Mouse (Mus musculus) kidney, adult 2 months (tissue): ENCODE results near the gene Arhgap40. TPM values are rescaled to one million over a fixed set of nuclear protein-coding genes. Genes with fewer than 3 reads are reported as not detected.
A peak's percentile ranks its signal among the peaks of the same experiment; 100 is the strongest.

ENCODE experiments used
- DNase-seq: peaks from one replicate; pipeline ENCODE4 v3.0.0; 2021
- H3K27ac ChIP-seq: fragments of 200-500 bp; 2 replicates; pipeline ENCODE4 v1.5.1; 2012; ENCODE audit warnings: low read depth, low read length, control low read depth, inconsistent platforms; ENCODE audit not compliant: insufficient read depth
- H3K27me3 ChIP-seq: fragments of 200-500 bp; replicated peaks from 2 replicates; pipeline ENCODE4 v1.6.1; 2012; ENCODE audit warnings: mild to moderate bottlenecking, moderate library complexity, low read length, inconsistent platforms; ENCODE audit not compliant: control insufficient read depth, insufficient read depth
- H3K36me3 ChIP-seq: fragments of 200-500 bp; 2 replicates; pipeline ENCODE4 v1.6.1; 2012; ENCODE audit warnings: mild to moderate bottlenecking, moderate library complexity, low read length, inconsistent platforms; ENCODE audit not compliant: control insufficient read depth, insufficient read depth
- H3K4me1 ChIP-seq: fragments of 200-500 bp; 2 replicates; pipeline ENCODE4 v1.6.1; 2011; ENCODE audit warnings: low read length; ENCODE audit not compliant: control insufficient read depth, insufficient read depth
- H3K4me3 ChIP-seq: fragments of 200-500 bp; 2 replicates; pipeline ENCODE4 v1.5.1; 2011; ENCODE audit warnings: mild to moderate bottlenecking, low read depth, low read length, control low read depth; ENCODE audit not compliant: insufficient read depth
- CTCF ChIP-seq: fragments of 200-500 bp; conservative IDR thresholded peaks from 2 replicates; pipeline ENCODE4 v1.5.1; 2011; ENCODE audit warnings: low read depth, mild to moderate bottlenecking, control low read depth, low read length, moderate library complexity, mixed read lengths; ENCODE audit not compliant: insufficient read depth, insufficient read length
- POLR2A ChIP-seq: fragments of 200-500 bp; IDR thresholded peaks from one replicate; pipeline ENCODE4 v1.6.1; 2011; ENCODE audit warnings: low read depth, low read length, control low read depth
- WGBS: fragments of 180-500 bp; shearing (Covaris S2); methylation state at CpG from one replicate; pipeline ENCODE4 v1.1.7; 2018; 5-methylcytosine and 5-hydroxymethylcytosine counted together
- polyA plus RNA-seq: library from polyadenylated mRNA; depleted of rRNA; stranded (reverse); fragments of >200 nt; gene quantifications from 2 replicates; pipeline ENCODE4 v1.2.3, GENCODE M21; 2012

The Arhgap40 gene
- polyA plus RNA-seq, 1 experiment = 0.30 TPM

GRCm38 (mm10) chr2:158561371-158562144 lies 49.0 kb downstream of the Arhgap40 start:
- DNase-seq = no peak
- WGBS = 43% methylated on average over 3 of the region's 3 CpGs
- TF ChIP-seq POLR2A = no peak
- TF ChIP-seq CTCF = no peak
- Histone ChIP-seq H3K27me3 (no peaks in the 10 kb centered on the region), H3K4me1 (no peaks in the 10 kb centered on the region), H3K36me3 (no peaks in the 10 kb centered on the region), H3K27ac (no peak overlapping the region), H3K4me3 (no peak overlapping the region)

GRCm38 (mm10) chr2:158570421-158571081 lies 58.0 kb downstream of the Arhgap40 start:
- WGBS = 16% methylated on average over 13 of the region's 13 CpGs
- DNase-seq = peak; percentile 71
- no peaks in the 10 kb centered on the region for H3K27me3 ChIP-seq
- no peak overlapping the region for H3K4me3 ChIP-seq
- H3K36me3 ChIP-seq = no peaks in the 10 kb centered on the region
- TF ChIP-seq POLR2A (no peak), CTCF (no peak)
- H3K4me1 ChIP-seq = no peaks in the 10 kb centered on the region
- H3K27ac ChIP-seq = no peak overlapping the region

- 38% methylated on average over 4 of the region's 4 CpGs for WGBS
- H3K4me3 ChIP-seq = no peak overlapping the region
- no peaks in the 10 kb centered on the region for H3K4me1 ChIP-seq
- H3K36me3 ChIP-seq = no peaks in the 10 kb centered on the region
- DNase-seq = no peak
- no peak overlapping the region for H3K27ac ChIP-seq
- TF ChIP-seq CTCF (no peak), POLR2A (no peak)
- no peaks in the 10 kb centered on the region; the same call in 1 of the 2 replicates for H3K27me3 ChIP-seq
Measured at GRCm38 (mm10) chr2:158579979-158580378, 67.4 kb downstream of the Arhgap40 start.

GRCm38 (mm10) chr2:158584621-158585358 lies 72.2 kb downstream of the Arhgap40 start:
- 15% methylated on average over 12 of the region's 12 CpGs for WGBS
- peak; percentile 14 for DNase-seq
- Histone ChIP-seq H3K27me3 (no peaks in the 10 kb centered on the region; the same call in 1 of the 2 replicates), H3K4me1 (no peaks in the 10 kb centered on the region), H3K4me3 (no peak overlapping the region), H3K27ac (no peak overlapping the region), H3K36me3 (no peaks in the 10 kb centered on the region)
- TF ChIP-seq POLR2A = no peak
- no peak for TF ChIP-seq CTCF

- 39% methylated on average over 8 of the region's 8 CpGs for WGBS
- no peaks in the 10 kb centered on the region for H3K27me3 ChIP-seq
- H3K27ac ChIP-seq = no peak overlapping the region
- no peaks in the 10 kb centered on the region for H3K4me1 ChIP-seq
- TF ChIP-seq CTCF (no peak), POLR2A (no peak)
- no peak for DNase-seq
- H3K4me3 ChIP-seq = no peak overlapping the region
- H3K36me3 ChIP-seq = no peaks in the 10 kb centered on the region
Measured at GRCm38 (mm10) chr2:158588524-158589271, 76.1 kb downstream of the Arhgap40 start.

- WGBS = 53% methylated on average over 3 of the region's 3 CpGs
- no peaks in the 10 kb centered on the region for H3K4me1 ChIP-seq
- no peaks in the 10 kb centered on the region for H3K36me3 ChIP-seq
- H3K4me3 ChIP-seq = no peak overlapping the region
- TF ChIP-seq POLR2A (no peak), CTCF (no peak)
- no peaks in the 10 kb centered on the region for H3K27me3 ChIP-seq
- H3K27ac ChIP-seq = no peak overlapping the region
- no peak for DNase-seq
Measured at GRCm38 (mm10) chr2:158590495-158590894, 77.9 kb downstream of the Arhgap40 start.
